Mouse (Mus musculus): Measurements from ENCODE around the gene Stab2.

Gene Stab2

DNA sequence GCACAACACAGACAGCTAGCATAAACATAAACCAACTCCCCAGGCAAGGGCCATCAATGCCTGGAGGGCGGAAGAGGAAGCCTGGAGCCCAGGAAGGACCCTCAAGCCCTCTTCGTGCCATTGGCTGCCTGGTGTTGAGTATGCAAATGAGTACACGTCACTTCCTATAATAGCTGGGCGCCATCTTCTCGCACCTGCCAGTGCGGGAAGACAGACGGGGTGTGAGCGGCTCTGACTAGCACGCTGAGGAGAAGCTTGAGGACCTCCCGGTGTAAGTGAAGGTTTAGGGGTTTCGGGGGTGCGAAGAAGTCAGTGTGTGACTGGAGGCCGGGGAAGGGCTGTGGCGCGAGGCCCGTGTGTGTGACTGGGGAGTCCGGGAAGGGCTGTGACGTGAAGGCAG, 99.3 kb downstream of the Stab2 start:
- no peak for ATAC-seq (ENCODE audit: insufficient number of reproducible peaks, low FRiP score, low TSS enrichment)

GRCm38 (mm10) chr10:86907043-86907442, 100.8 kb downstream of the Stab2 start:
- ATAC-seq (ENCODE audit: insufficient number of reproducible peaks, low FRiP score, low TSS enrichment) = no peak

GRCm38 (mm10) chr10:86895531-86895930, 112.3 kb downstream of the Stab2 start:
- no peak for ATAC-seq (ENCODE audit: insufficient number of reproducible peaks, low FRiP score, low TSS enrichment)

GRCm38 (mm10) chr10:86891066-86891465, 116.8 kb downstream of the Stab2 start:
- ATAC-seq (ENCODE audit: insufficient number of reproducible peaks, low FRiP score, low TSS enrichment) = no peak

GRCm38 (mm10) chr10:86890166-86890930, 117.5 kb downstream of the Stab2 start:
- no peak for ATAC-seq (ENCODE audit: insufficient number of reproducible peaks, low FRiP score, low TSS enrichment)

DNA sequence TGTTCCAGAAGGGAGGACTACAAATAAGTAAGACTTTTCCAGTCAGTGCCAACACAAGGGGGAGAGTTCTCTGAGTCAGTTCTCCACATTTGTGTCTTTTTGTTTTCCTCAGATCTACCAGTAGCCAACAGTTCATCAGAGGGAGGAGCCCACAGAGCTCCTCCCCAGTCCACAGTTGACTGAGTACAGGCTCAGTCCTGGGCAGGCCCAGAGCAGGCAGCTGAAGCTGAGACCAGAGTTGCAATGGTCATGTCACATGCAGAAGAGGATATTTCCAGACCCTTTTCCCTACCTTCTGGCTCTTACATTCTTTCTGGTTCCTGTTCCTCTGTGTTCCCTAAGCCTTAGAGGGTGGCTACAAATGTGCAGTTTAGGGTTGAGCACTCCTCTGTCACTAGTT, 118.4 kb downstream of the Stab2 start:
- ATAC-seq (ENCODE audit: insufficient number of reproducible peaks, low FRiP score, low TSS enrichment) = no peak

DNA sequence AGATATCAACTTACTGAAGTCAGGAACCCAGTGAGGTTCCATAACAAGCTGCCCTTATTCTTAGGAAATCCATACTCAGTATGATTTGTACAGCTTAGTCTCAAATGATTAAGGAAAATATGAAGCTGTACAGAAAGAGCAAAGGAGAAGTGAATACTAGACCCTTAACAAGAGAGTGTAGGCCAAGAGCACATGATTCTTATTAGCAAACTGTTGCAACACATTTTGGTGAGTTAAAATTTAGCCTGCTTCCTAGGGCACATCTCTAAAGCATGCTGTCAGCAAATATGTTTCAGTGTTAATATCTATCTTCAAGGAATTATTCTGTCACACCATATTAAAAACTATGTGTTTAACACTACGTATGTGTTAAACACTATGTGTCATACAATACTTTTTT, 121.4 kb downstream of the Stab2 start:
- no peak for ATAC-seq (ENCODE audit: insufficient number of reproducible peaks, low FRiP score, low TSS enrichment)

GRCm38 (mm10) chr10:86881448-86881847, 126.4 kb downstream of the Stab2 start:
- no peak for ATAC-seq (ENCODE audit: insufficient number of reproducible peaks, low FRiP score, low TSS enrichment)

- ATAC-seq (ENCODE audit: insufficient number of reproducible peaks, low FRiP score, low TSS enrichment) = peak; percentile 69
These were observed 127.6 kb downstream of the Stab2 start for GRCm38 (mm10) chr10:86880071-86880806.

DNA sequence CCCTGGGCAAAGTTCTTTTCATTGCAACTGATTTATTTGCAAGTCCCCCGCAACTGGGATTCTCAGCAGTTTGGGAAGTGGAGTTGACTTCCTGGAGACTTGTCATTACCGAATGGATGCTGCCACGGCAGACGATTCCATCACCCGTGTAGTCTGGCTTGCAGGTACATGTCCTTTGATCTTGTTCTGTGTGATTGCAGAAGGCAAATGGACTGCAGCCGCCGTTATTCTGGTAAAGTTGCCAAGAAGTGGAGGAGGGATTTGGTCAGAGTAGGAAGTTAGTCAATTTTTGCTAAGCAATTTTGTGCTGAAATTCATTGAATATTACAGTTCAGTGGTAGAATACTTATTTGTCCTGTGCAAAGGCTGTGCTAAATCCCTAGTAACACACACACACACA, 129.1 kb downstream of the Stab2 start:
- no peak for ATAC-seq (ENCODE audit: insufficient number of reproducible peaks, low FRiP score, low TSS enrichment)

DNA sequence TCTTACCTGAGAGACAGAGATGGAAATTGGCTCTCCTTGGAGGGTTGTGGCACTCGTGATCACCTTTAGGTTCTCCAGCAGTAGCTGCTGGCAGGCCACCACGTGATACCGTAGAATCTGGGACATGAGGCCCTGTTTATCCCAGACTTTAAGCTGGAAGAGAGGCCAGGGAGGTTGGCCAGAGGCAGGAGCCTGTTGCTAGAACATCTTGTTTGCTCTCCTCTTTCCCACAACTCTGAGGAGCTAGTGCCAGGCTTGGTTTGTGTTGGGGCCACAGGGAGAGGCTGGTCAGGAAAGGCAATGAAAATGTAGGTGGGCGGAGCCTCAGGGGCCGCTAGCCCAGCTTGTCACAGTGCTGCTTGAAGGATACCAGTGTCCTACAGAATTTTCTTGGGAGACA, 135.2 kb downstream of the Stab2 start:
- 0 out of 2 replicates have a peak, but pooled peaks have one; percentile 28 for ATAC-seq (ENCODE audit: insufficient number of reproducible peaks, low FRiP score, low TSS enrichment)

GRCm38 (mm10) chr10:86872121-86872520, 135.7 kb downstream of the Stab2 start:
- ATAC-seq (ENCODE audit: insufficient number of reproducible peaks, low FRiP score, low TSS enrichment) = no peak

GRCm38 (mm10) chr10:86863429-86863828, 144.4 kb downstream of the Stab2 start:
- ATAC-seq (ENCODE audit: insufficient number of reproducible peaks, low FRiP score, low TSS enrichment) = no peak

- ATAC-seq (ENCODE audit: insufficient number of reproducible peaks, low FRiP score, low TSS enrichment) = no peak
These were observed 145.3 kb downstream of the Stab2 start for GRCm38 (mm10) chr10:86862496-86862895.

- no peak for ATAC-seq (ENCODE audit: insufficient number of reproducible peaks, low FRiP score, low TSS enrichment)
These were observed 147.4 kb downstream of the Stab2 start for GRCm38 (mm10) chr10:86860396-86860795.

GRCm38 (mm10) chr10:86853433-86853832, 154.4 kb downstream of the Stab2 start:
- no peak for ATAC-seq (ENCODE audit: insufficient number of reproducible peaks, low FRiP score, low TSS enrichment)

DNA sequence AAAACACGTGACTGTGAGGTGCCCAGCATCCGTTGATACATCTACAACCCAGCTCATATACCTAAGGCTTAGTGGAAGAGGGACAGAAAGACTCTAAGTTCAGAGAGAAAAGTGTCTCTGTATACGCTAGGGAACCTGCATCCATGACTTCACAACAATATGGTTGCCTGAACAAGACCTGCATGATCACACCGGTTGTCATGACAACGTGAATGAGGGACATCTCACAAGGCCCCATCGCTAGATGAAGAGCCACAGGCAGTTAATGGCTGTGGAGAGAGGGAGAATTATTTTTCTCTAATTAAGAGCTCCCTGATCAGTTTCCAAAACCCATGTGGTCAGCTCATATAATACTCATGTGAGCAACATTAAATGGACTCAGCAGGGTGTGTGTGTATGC, 155.7 kb downstream of the Stab2 start:
- ATAC-seq (ENCODE audit: insufficient number of reproducible peaks, low FRiP score, low TSS enrichment) = no peak

DNA sequence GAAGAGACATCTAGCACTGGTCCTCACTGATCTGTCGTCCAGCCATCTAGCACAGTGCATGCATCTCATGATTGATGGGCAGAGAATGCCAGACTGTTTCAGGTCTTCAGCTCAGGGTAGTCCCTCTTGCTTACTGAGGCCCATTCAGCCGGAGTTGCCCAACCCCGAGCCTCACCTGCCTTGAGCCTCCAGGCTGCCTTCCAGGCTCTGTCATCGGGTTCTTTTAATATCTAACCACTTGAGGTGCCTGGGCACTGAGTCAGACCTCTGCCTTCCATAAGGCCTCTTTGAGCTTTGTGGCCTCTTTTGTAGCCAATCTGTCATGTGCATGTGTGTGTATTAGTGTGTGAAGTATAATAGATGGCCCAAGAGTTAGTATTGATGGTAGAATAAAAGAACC, 158.3 kb downstream of the Stab2 start:
- no peak for ATAC-seq (ENCODE audit: insufficient number of reproducible peaks, low FRiP score, low TSS enrichment)

DNA sequence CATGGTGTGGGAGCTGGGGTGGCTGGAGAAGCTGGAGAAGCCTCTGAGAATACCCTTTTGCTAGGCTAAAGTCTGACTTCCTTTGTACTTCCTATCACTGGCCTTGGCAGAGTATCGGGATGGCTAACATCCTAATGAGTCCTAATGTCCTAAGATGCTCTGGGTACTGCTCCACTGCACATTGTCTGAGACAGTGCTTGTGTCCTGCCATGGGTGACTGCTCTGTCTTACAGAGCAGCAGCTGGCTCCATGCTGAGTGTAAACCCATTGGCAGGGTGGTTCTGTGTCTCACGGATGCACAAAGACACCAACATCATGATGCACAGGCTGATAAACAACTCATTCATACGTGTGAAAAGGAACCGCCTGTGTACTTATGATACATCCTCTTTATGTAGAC, 158.7 kb downstream of the Stab2 start:
- ATAC-seq (ENCODE audit: insufficient number of reproducible peaks, low FRiP score, low TSS enrichment) = no peak

GRCm38 (mm10) chr10:86846926-86847467, 160.8 kb downstream of the Stab2 start:
- no peak for ATAC-seq (ENCODE audit: insufficient number of reproducible peaks, low FRiP score, low TSS enrichment)

GRCm38 (mm10) chr10:86842659-86843058, 165.2 kb downstream of the Stab2 start:
- no peak for ATAC-seq (ENCODE audit: insufficient number of reproducible peaks, low FRiP score, low TSS enrichment)

DNA sequence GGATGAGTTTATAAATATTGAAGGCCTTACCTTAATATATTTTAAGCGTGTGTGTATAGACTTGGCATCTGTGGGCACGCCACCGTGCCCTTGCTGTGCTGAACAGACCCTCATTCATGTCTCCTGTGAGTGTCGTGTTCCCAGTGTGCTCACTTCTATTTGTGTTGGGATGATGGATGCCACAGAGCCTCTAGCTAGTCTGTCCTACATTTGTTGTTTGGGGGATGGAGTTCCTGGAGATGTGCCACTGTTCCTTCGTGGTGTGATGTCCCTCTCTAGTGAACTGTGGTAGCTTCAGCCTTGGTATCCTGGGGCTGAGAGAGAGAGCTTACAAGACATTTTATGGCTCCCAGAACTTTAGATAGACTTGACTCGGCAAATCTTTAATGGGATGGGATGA, 169.0 kb downstream of the Stab2 start:
- ATAC-seq (ENCODE audit: insufficient number of reproducible peaks, low FRiP score, low TSS enrichment) = no peak

All from cerebellum, adult (tissue).